In the genomic region with DNA sequence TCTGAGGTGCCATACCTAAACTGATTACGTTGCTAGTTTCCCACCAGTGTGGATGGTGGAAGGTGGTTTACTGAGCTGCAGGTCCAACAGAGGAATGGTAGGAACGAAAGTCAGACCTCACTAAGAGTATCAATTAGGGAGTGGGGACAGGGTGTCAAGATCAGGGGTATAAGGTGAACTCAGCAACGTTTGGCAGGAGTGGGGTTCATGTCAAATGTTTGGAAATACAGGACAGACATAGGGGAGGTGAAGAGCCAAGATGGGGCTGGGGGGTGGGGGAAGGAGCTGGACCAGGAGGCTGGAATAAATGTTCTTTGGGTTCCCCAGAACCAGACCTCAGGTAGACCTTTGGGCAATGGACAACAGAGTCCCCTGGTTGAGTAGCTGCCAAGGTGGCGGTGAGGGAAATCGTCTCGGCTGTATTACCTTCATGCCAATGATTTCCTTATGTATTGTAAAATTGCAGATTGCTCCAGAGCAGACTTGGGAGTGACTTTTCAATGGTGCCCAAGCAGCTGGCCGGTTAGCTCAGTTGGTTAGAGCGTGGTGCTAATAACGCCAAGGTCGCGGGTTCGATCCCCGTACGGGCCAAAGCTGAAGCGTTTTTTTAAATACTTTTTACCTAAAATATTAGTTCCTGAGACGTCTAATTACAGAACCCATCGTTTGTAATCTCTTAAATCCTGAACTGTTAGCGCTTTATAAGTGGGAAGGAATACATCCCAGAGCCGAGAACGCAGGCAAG, we compare ENCODE assay signal across 8 mouse cellular contexts. TPM values are rescaled to one million over a fixed set of nuclear protein-coding genes. Genes with fewer than 3 reads are reported as not detected.
DNase-seq lines count a peak whose midpoint lies in the region; ATAC-seq lines count a peak whose summit lies in the region.

No protein-coding gene starts in this region.

- H3K4me3 ChIP-seq in hindbrain, embryonic 13.5 days: peak overlapping the region; percentile 68

- no peak for ATAC-seq in hindbrain, embryonic 13.5 days (ENCODE audit: low FRiP score)

- peak overlapping the region; percentile 80 for H3K9ac ChIP-seq in hindbrain, embryonic 13.5 days

- peaks cover 33% of the 10 kb centered on the region for H3K4me1 ChIP-seq in hindbrain, embryonic 13.5 days (replicated peaks)

- WGBS in hindbrain, embryonic 13.5 days: 9% methylated on average over 20 of the region's 20 CpGs

- H3K36me3 ChIP-seq in hindbrain, embryonic 13.5 days: peaks cover 41% of the 10 kb centered on the region

- DNase-seq in ES-CJ7 (ENCODE audit: low read depth, low spot score): peak; percentile 80
- peak; percentile 85 to 93 for DNase-seq in cerebellum, adult 18-20 months
- DNase-seq in forelimb bud, embryonic 11.5 days (ENCODE audit: low read depth, low spot score): peak; percentile 91
- peak; percentile 88 to 93 for DNase-seq in layer of hippocampus, postnatal 36 days
- peak; percentile 91 for DNase-seq in lung, postnatal 25 days (ENCODE audit: low spot score)
- peak; percentile 96 to 97 for DNase-seq in right cerebral cortex, adult 2 months (ENCODE audit: low spot score in 2 of 2)
- DNase-seq in urinary bladder, postnatal 14 days (ENCODE audit: low spot score): peak; percentile 87

- no peaks in the 10 kb centered on the region for H3K27me3 ChIP-seq in hindbrain, embryonic 13.5 days

- H3K27ac ChIP-seq in hindbrain, embryonic 13.5 days: peak overlapping the region; percentile 84

- no peaks in the 10 kb centered on the region for H3K9me3 ChIP-seq in hindbrain, embryonic 13.5 days

- peak overlapping the region; percentile 60 for H3K4me2 ChIP-seq in hindbrain, embryonic 13.5 days

RNA-seq across cellular contexts. Expression of gene Aurkb, which starts 8.8 kb away (rescaled TPM):
- 31.7 and 34.2 TPM in 2 replicates for polyA plus RNA-seq in hindbrain, embryonic 13.5 days (2015; fragmentation: Nextera tagmentation; extraction: Ambion mirVana)
- total RNA-seq in layer of hippocampus, postnatal 36 days (2021): 1 to 10 TPM; 1.0 to 1.1 TPM

RNA-seq across cellular contexts. Expression of gene Ctc1, which starts 20.9 kb away (rescaled TPM):
- 49.4 and 49.9 TPM in 2 replicates for polyA plus RNA-seq in hindbrain, embryonic 13.5 days (2015; fragmentation: Nextera tagmentation; extraction: Ambion mirVana)
- total RNA-seq in layer of hippocampus, postnatal 36 days (2021): 10 to 100 TPM; 31.8 to 32.3 TPM

RNA-seq across cellular contexts. Expression of gene Borcs6, which starts 22.9 kb away (rescaled TPM):
- polyA plus RNA-seq in hindbrain, embryonic 13.5 days (2015; fragmentation: Nextera tagmentation; extraction: Ambion mirVana): 13.4 and 15.2 TPM in 2 replicates
- total RNA-seq in layer of hippocampus, postnatal 36 days (2021): 10 to 100 TPM; 27.8 to 30.4 TPM

RNA-seq across cellular contexts. Expression of gene Pfas, which starts 28.4 kb away (rescaled TPM):
- polyA plus RNA-seq in hindbrain, embryonic 13.5 days (2015; fragmentation: Nextera tagmentation; extraction: Ambion mirVana): 19.1 and 20.4 TPM in 2 replicates
- total RNA-seq in layer of hippocampus, postnatal 36 days (2021): 10 to 100 TPM; 22.8 to 28.9 TPM

RNA-seq across cellular contexts. Expression of gene Tmem107, which starts 33.9 kb away (rescaled TPM):
- polyA plus RNA-seq in hindbrain, embryonic 13.5 days (2015; fragmentation: Nextera tagmentation; extraction: Ambion mirVana): 28.7 and 41.0 TPM in 2 replicates
- 10 to 100 TPM; 20.8 to 24.0 TPM for total RNA-seq in layer of hippocampus, postnatal 36 days (2021)
